Mouse (Mus musculus) forebrain, embryonic 11.5 days (tissue): Measurements from ENCODE around the gene Rcsd1. TPM values are rescaled to one million over a fixed set of nuclear protein-coding genes. Genes with fewer than 3 reads are reported as not detected.

Experiments used
- ATAC-seq: fragments of 200-750 bp; cut with Nextera tagmentation; replicated peaks from 2 replicates; pipeline ENCODE4 v1.8.0; 2017; ENCODE audit warnings: moderate TSS enrichment; ENCODE audit not compliant: low FRiP score
- DNase-seq: peaks from one replicate; pipeline ENCODE4 v3.0.0-alpha.2; 2017; ENCODE audit warnings: low spot score
- H3K27ac ChIP-seq: fragments of 300-500 bp; sonication (generic); 2 replicates; pipeline ENCODE4 v1.5.1; 2014; ENCODE audit warnings: low read depth, low read length
- H3K27me3 ChIP-seq: fragments of 300-500 bp; sonication (generic); 2 replicates; pipeline ENCODE4 v1.6.1; 2014; ENCODE audit warnings: mild to moderate bottlenecking, low read length, mixed read lengths; ENCODE audit not compliant: control insufficient read depth, insufficient read depth
- H3K36me3 ChIP-seq: fragments of 300-500 bp; sonication (generic); 2 replicates; pipeline ENCODE4 v1.6.1; 2014; ENCODE audit warnings: mild to moderate bottlenecking, low read length, moderate library complexity, mixed read lengths; ENCODE audit not compliant: control insufficient read depth, insufficient read depth
- H3K4me1 ChIP-seq: fragments of 300-500 bp; sonication (generic); replicated peaks from 2 replicates; pipeline ENCODE4 v1.6.1; 2014; ENCODE audit warnings: low read length, mixed read lengths; ENCODE audit not compliant: control insufficient read depth, insufficient read depth
- H3K4me2 ChIP-seq: fragments of 300-500 bp; sonication (generic); 2 replicates; pipeline ENCODE4 v1.6.1; 2014; ENCODE audit warnings: low read depth, mild to moderate bottlenecking, low read length, moderate library complexity, mixed read lengths; ENCODE audit not compliant: severe bottlenecking
- H3K4me3 ChIP-seq: fragments of 300-500 bp; sonication (generic); 2 replicates; pipeline ENCODE4 v1.5.1; 2014; ENCODE audit warnings: low read depth, low read length
- H3K9ac ChIP-seq: fragments of 300-500 bp; sonication (generic); 2 replicates; pipeline ENCODE4 v1.6.1; 2014; ENCODE audit warnings: low read length
- H3K9me3 ChIP-seq: fragments of 300-500 bp; sonication (generic); 2 replicates; pipeline ENCODE4 v1.6.1; 2016; ENCODE audit warnings: low read length, mixed read lengths; ENCODE audit not compliant: control insufficient read depth
- WGBS: fragments of 180-500 bp; shearing (Covaris S2); extraction: QIAGEN DNeasy Blood & Tissue Kit; methylation state at CpG from one replicate; pipeline ENCODE4 v1.1.7; 2014; 5-methylcytosine and 5-hydroxymethylcytosine counted together
- polyA plus RNA-seq: library from polyadenylated mRNA; unstranded; fragments of >200 nt; fragmentation: Nextera tagmentation; extraction: Ambion mirVana; gene quantifications from 2 replicates; pipeline ENCODE4 v1.2.1, GENCODE M21; 2014

Rcsd1 gene
- polyA plus RNA-seq, 1 experiment from 2014 or later: 7.2 TPM

DNA sequence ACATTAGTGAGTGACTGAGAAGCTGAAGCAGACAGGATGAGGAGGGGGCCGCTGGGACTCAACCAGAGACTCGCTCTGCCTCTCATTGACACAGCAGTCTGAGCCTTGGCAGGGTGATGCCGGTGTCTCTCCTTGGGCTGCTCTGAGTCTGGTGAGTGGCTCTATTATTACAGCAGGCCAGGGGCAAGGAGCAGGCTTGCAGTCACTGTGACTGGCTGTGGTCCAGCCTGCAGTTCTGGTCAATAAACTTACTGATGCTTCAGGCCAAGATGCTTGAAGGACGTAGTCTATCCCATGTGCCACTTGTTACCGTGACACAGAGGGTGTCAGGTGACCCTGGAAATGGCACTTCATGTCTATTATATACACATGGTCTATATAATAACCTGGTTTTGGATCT is 43.8 kb downstream of the Rcsd1 start:
- no peaks in the 10 kb centered on the region for H3K36me3 ChIP-seq
- no peak overlapping the region for H3K27ac ChIP-seq
- no peak for DNase-seq
- H3K27me3 ChIP-seq: no peaks in the 10 kb centered on the region
- no peak overlapping the region for H3K9ac ChIP-seq
- H3K4me1 ChIP-seq: peaks cover 9% of the 10 kb centered on the region
- no peak for ATAC-seq
- no peak overlapping the region for H3K4me2 ChIP-seq
- no peak overlapping the region for H3K4me3 ChIP-seq
- 86% methylated on average over 5 of the region's 5 CpGs for WGBS
- H3K9me3 ChIP-seq: no peaks in the 10 kb centered on the region

DNA sequence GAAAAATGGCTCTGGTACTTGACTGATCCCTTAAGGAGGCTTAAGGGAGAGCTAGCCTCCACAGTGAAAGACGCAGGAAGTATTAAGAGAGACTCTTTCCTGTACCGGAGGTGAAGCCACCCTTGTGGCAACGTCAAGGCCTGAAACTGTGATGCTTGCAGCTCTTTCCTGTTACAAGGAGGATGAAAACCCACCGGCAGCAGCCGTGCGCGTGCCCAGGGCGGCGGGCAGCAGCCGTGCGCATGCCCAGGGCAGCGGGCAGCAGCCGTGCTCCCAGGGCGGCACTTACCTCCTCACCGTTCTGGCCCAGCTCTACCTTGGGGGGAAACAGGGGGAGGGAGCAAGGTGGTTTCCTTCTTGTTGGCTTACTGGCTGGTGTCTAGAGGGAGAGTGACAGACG is 46.3 kb downstream of the Rcsd1 start:
- Histone ChIP-seq H3K27ac (no peak overlapping the region), H3K4me1 (peaks cover 9% of the 10 kb centered on the region), H3K9me3 (no peaks in the 10 kb centered on the region), H3K4me3 (no peak overlapping the region), H3K36me3 (no peaks in the 10 kb centered on the region), H3K9ac (peak overlapping the region; percentile 12; the same call in 1 of the 2 replicates), H3K27me3 (no peaks in the 10 kb centered on the region), H3K4me2 (no peak overlapping the region)
- DNase-seq: no peak
- WGBS: 78% methylated on average over 16 of the region's 16 CpGs
- ATAC-seq: no peak

DNA sequence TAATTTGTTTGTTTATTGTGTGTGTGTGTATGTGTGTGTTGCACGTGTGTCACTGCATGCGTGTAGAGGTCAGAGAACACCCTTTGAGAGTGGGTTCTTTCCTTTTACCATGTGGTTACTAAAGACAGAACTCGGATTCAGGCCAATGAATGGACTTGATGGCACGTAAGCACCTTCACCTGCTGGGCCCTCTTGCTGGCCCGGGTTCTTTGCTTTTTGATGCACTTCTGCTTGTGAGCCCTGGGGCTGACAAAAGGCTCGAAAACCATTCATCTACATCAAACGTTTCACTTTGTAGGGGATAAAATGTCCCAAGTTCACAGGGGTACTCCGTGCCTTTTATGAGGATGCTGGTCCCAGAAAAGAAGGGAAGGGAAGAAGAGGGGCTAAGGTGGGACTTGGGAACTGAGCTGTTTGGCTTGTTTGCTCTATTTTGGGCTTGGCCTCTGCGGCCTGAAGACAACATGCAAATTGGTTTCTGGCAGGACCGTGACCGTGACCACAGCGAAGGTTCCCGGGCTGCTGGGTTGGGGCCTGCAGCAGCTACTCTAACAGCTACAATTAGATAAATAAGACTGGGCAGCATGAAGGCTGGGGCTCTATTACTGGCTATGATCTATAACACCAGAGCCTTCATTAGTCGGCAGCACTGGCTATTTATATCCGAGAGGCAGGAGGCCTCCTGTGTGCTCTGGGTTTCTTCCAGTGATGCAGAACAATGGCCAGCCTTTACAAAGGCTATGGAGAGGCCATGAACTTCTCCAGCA is 46.9 kb downstream of the Rcsd1 start:
- Histone ChIP-seq H3K36me3 (no peaks in the 10 kb centered on the region), H3K9ac (peak overlapping the region; percentile 12; the same call in 1 of the 2 replicates), H3K4me3 (no peak overlapping the region), H3K9me3 (no peaks in the 10 kb centered on the region), H3K4me2 (no peak overlapping the region), H3K27me3 (no peaks in the 10 kb centered on the region), H3K4me1 (peaks cover 9% of the 10 kb centered on the region), H3K27ac (no peak overlapping the region)
- DNase-seq (no peak), ATAC-seq (no peak)
- WGBS: 49% methylated on average over 15 of the region's 15 CpGs

DNA sequence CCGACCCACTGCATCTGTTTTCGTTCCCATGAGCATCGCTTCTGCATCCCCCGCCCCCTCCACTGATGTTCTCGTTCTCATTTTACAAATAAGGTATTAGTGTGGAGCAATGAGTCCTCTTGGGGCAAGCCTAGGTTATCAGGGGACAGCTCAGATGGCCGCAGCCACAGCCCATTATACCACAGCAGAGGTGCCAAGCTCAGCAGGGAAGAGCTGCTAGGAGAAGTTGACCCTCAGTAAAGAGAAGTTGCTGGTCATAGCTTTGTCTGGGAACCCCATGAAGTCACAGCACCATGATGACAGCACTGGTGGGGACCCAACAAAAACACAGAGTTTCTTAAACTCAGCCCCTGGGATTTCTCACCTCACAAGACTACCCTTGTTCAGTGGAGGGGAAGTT is 47.8 kb downstream of the Rcsd1 start:
- Histone ChIP-seq H3K4me3 (no peak overlapping the region), H3K9ac (no peak overlapping the region), H3K36me3 (no peaks in the 10 kb centered on the region), H3K27ac (no peak overlapping the region), H3K9me3 (no peaks in the 10 kb centered on the region), H3K4me2 (no peak overlapping the region), H3K27me3 (no peaks in the 10 kb centered on the region), H3K4me1 (peaks cover 9% of the 10 kb centered on the region)
- no peak for ATAC-seq
- no peak for DNase-seq
- WGBS: 89% methylated on average over 6 of the region's 6 CpGs

DNA sequence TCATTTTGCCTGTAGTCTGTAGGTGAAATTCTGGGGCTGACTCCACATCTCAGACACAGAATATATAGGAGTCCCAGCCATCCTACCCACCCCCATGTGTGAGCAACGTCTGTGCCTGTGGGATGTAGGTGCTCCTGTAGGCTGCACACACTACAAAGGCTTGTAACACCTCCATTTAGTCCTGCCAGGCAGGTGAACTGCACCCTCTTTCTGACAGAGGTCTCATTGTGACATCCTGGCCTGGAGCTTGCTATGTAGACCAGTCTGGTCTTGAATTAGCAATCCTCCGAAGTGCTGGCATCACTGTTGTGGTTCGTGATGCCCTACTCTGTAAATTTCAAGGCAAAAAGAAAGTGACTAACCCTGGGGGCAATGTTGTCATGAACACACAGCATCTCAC is 48.4 kb downstream of the Rcsd1 start:
- H3K4me3 ChIP-seq: no peak overlapping the region
- H3K9me3 ChIP-seq: no peaks in the 10 kb centered on the region
- WGBS: 62% methylated on average over 3 of the region's 3 CpGs
- ATAC-seq: no peak; the same call in 1 of the 2 replicates
- no peak for DNase-seq
- H3K9ac ChIP-seq: no peak overlapping the region
- no peaks in the 10 kb centered on the region for H3K27me3 ChIP-seq
- no peak overlapping the region for H3K4me2 ChIP-seq
- H3K27ac ChIP-seq: no peak overlapping the region
- H3K36me3 ChIP-seq: no peaks in the 10 kb centered on the region
- H3K4me1 ChIP-seq: peaks cover 9% of the 10 kb centered on the region

DNA sequence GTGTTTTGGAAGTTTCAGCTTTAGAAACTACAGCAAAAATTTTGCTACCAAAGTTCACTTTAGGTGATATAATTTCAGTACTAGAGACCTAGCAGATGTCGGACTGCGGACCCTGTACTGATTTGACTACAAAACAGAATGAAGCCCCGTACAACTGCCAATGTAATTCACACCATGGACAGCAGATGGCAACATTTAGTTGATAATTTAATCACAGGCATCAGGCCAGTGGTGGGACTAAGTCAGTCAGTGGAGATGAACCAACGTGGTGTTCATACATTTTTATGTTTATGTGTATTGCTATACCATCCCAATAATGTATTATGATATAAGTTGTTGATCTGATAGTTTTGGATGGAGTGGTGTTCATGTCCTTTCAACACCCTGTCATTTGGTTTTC is 48.8 kb downstream of the Rcsd1 start:
- no peak overlapping the region for H3K9ac ChIP-seq
- 19% methylated on average over 4 of the region's 4 CpGs for WGBS
- no peak overlapping the region for H3K4me2 ChIP-seq
- H3K4me1 ChIP-seq: peaks cover 9% of the 10 kb centered on the region
- DNase-seq: peak; percentile 73
- H3K9me3 ChIP-seq: no peaks in the 10 kb centered on the region
- H3K27me3 ChIP-seq: no peaks in the 10 kb centered on the region
- no peak overlapping the region for H3K4me3 ChIP-seq
- peak; percentile 44; the same call in 1 of the 2 replicates for ATAC-seq
- H3K36me3 ChIP-seq: no peaks in the 10 kb centered on the region
- H3K27ac ChIP-seq: no peak overlapping the region

DNA sequence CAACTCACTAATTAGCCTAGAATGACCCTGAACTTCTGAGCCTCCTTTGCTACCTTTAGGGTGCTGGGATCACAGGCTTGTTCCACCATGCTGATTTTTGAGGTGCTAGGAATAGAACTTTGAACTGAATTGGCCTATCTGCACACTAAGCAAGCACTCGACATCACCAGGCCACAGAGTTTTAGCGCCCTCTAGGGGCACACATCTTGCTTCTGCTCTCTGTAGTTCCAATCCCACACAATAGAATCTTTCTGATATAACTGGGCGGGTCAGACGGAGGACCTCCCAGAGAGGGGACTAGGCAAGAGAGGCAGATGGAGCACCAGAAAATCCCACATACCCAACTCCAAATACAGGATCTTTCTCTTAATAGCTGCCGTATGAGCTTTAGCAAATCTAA is 51.0 kb downstream of the Rcsd1 start:
- Histone ChIP-seq H3K4me1 (peaks cover 9% of the 10 kb centered on the region), H3K36me3 (no peaks in the 10 kb centered on the region), H3K27ac (no peak overlapping the region), H3K4me2 (no peak overlapping the region), H3K27me3 (no peaks in the 10 kb centered on the region), H3K9me3 (no peaks in the 10 kb centered on the region), H3K4me3 (no peak overlapping the region), H3K9ac (no peak overlapping the region)
- peak; percentile 70 for ATAC-seq
- DNase-seq: peak; percentile 84
- WGBS: 33% methylated on average over 5 of the region's 5 CpGs

DNA sequence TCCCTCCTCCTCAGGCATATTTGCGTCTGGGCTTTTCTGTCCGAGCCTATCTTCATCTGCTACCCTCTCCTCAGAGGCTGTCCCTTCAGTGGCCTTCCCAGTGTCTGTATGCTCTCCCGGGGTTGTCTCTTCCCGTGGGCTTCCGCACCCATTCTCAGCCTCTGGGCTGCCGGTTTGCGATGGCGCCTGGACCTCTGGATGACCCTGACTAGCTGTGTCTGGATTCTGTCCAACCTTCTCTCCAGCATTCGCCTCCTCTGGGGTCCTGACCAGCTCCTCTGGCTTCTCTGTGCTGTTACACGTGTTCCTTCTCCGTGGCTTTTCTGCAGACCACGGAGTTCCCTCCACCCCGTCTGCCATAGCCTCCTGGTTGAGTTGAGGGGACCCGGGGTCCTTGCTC is 54.1 kb downstream of the Rcsd1 start:
- H3K36me3 ChIP-seq: no peaks in the 10 kb centered on the region
- no peaks in the 10 kb centered on the region for H3K27me3 ChIP-seq
- no peaks in the 10 kb centered on the region for H3K4me1 ChIP-seq
- H3K4me3 ChIP-seq: no peak overlapping the region
- ATAC-seq: no peak
- no peak overlapping the region for H3K27ac ChIP-seq
- H3K4me2 ChIP-seq: no peak overlapping the region
- WGBS: 91% methylated on average over 14 of the region's 14 CpGs
- no peak for DNase-seq
- H3K9me3 ChIP-seq: no peaks in the 10 kb centered on the region
- H3K9ac ChIP-seq: no peak overlapping the region

DNA sequence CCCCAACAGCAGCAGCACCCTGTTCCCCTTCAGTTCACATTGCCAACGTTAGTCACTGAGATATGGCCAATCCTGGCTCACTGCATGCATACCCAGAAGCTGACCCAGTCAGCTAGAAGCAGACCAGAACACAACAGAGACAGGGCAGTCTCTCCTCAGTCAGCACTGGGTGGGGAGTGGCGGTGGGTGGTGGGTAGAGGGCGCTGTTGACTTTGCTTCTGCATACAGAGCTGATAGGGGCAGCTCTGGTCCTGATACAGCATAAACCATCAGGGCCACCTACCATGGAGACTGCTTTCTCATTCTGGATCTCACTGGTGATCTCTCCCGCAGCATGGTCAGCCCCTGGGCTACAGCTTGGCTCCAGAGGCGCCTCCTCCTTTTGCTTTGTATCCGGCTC is 54.5 kb downstream of the Rcsd1 start:
- Histone ChIP-seq H3K4me1 (no peaks in the 10 kb centered on the region), H3K9me3 (no peaks in the 10 kb centered on the region), H3K4me2 (no peak overlapping the region), H3K27me3 (no peaks in the 10 kb centered on the region), H3K9ac (no peak overlapping the region), H3K27ac (no peak overlapping the region), H3K4me3 (no peak overlapping the region), H3K36me3 (no peaks in the 10 kb centered on the region)
- WGBS: 61% methylated on average over 6 of the region's 6 CpGs
- ATAC-seq (no peak), DNase-seq (no peak)
